Mouse (Mus musculus): ENCODE measurements around the gene Fars2. TPM values are rescaled to one million over a fixed set of nuclear protein-coding genes. Genes with fewer than 3 reads are reported as not detected.

Fars2 gene
- polyA plus RNA-seq, 1 experiment from 2014 or later, result 31.4 TPM

DNA sequence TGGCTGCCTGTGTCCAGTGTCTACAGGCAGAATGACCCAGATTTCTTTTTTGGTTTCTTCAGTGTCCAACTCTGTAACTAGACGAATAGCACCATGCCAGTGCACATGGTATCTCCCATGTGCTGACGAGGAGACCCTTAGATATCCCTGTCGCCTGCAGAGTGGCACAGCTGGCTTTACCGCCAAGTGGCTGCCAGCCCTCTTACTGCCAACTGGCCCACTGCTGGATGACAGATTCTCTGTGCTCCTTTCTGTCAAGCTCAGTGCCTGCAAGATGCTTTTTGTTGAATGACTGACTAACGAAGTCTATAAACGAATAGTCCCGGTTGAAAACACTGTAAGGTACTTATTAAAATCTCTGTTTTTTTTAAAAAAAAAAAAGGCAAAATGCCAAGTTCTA is 416.3 kb downstream of the Fars2 start:
- CTCF ChIA-PET, result no interaction called here
- in situ Hi-C loops (cut with MboI; ENCODE audit: low pct_unique_long_range_greater_than_20kb), result no loop called here
- ATAC-seq, result no peak
- TF ChIP-seq CTCF (IDR thresholded peaks at IDR 0.05), result no peak
- POLR2A ChIA-PET, result interaction anchor here (0.7 to 1.1 kb wide), 2 partner anchors 12 to 555 kb away, joined by 3 to 6 read pairs; no protein-coding TSS in a partner anchor
- H3K27me3 ChIP-seq, result no peaks in the 10 kb centered on the region
- DNase-seq (ENCODE audit: low read depth, low spot score), result no peak

DNA sequence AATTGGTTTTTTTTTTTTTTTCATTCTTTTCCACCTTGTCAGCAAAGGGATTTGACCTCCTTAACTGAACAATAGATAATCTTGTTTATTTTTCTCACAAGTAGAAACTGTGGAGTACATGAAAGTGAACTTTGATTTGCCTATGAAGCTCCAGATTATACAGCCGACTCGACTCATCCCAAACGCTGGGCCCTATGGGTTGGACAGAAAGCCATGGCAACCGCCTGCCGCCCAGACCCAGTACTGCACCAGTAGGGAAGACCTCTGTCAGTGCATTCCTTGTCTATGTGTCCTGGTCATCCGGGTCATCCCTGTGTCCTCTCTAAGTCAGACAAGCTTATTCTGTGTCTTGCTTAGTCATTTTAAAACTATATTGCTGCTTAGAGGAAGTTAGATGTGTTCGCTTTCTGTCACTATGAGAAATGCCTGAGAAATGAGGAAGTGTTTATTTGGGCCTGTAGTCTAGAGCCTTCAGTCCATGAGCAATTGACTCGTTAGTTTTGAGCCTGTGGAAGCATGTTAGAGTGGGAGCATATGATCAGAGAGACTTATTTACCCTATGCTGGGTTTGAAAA is 416.8 kb downstream of the Fars2 start:
- no peaks in the 10 kb centered on the region for H3K27me3 ChIP-seq
- no peak for TF ChIP-seq CTCF (IDR thresholded peaks at IDR 0.05)
- ChIA-PET POLR2A (interaction anchor here (0.7 to 1.1 kb wide), 4 partner anchors 12 to 555 kb away, joined by 3 to 6 read pairs (median 6); no protein-coding TSS in a partner anchor), CTCF (no interaction called here)
- ATAC-seq (no peak), DNase-seq (ENCODE audit: low read depth, low spot score) (no peak)
- in situ Hi-C loops (cut with MboI; ENCODE audit: low pct_unique_long_range_greater_than_20kb), result no loop called here

DNA sequence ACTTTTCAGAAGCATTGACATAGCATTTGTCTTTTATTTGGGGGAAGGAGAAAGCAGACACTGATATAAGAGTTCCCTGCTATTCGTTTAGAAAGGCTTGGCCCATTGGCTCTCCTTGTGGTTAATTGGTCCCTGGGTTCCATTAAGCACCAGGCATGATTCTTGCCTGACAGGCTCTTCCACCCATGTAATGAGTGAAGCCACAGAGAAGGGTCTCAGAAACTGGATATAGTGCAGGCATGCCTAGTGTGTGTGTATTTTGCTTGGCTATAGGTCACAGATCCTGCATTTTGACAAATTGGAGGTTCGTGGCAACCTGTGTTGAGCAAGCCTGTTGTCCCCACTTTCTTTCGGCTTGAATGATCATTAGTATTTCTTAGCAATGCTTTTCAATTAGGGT is 420.4 kb downstream of the Fars2 start:
- ATAC-seq, result no peak
- ChIA-PET POLR2A (no interaction called here), CTCF (interaction anchor here (1.9 kb wide), 1 partner anchor 11 kb away, joined by 4 read pairs; no protein-coding TSS in a partner anchor)
- in situ Hi-C loops (cut with MboI; ENCODE audit: low pct_unique_long_range_greater_than_20kb), result no loop called here
- no peaks in the 10 kb centered on the region for H3K27me3 ChIP-seq
- no peak for TF ChIP-seq CTCF (IDR thresholded peaks at IDR 0.05)
- no peak for DNase-seq (ENCODE audit: low read depth, low spot score)

DNA sequence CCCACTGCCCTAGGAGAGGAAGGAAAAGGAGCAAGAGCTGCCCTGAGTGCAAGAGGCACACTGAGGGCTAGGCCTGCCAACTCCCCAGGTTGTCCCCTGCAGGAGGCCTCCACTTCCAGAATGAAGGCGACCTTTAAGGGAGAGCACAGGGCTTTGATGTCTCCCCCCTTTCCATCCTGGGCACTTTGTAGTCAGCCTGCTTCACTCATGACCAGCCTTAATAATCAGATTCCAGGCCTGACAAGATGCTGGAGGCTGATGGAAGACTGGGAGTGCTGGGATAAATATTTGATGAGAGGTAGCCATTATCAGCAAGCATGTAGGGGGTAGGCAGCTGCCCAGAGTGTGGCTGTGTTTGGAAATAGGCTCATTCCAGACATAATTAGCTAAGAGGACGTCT is 421.2 kb downstream of the Fars2 start:
- no peak for ATAC-seq
- in situ Hi-C loops (cut with MboI; ENCODE audit: low pct_unique_long_range_greater_than_20kb), result no loop called here
- POLR2A ChIA-PET, result no interaction called here

DNA sequence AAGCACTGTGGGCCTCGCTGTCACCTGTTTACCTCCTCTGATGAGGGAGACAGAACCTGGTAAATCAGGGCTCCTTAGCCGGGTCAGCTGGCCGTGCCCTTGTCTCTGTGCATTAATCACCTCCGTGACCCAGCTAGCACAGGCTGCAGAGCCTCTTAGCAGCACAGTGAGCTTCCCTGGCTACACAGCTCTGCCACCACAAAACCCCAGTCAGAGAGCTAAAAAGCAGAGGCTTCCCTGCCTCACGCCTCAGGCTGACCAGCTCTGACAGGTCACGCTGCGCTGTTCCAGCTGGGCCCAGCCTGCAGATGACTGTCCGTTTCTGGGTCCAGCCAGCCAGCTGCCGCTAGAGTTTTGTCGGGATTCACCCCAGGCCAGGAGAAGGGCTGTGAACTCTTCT is 423.0 kb downstream of the Fars2 start:
- no peaks in the 10 kb centered on the region for H3K27me3 ChIP-seq
- TF ChIP-seq CTCF (IDR thresholded peaks at IDR 0.05), result no peak
- in situ Hi-C loops (cut with MboI; ENCODE audit: low pct_unique_long_range_greater_than_20kb), result no loop called here
- CTCF ChIA-PET, result no interaction called here
- ATAC-seq (no peak), DNase-seq (ENCODE audit: low read depth, low spot score) (no peak)
- POLR2A ChIA-PET, result no interaction called here

More for the DNA sequence above, 421.2 kb downstream of the Fars2 start:
- CTCF ChIA-PET, result interaction anchor here (1.9 kb wide), 1 partner anchor 10 kb away, joined by 4 read pairs; no protein-coding TSS in a partner anchor
- DNase-seq (ENCODE audit: low read depth, low spot score), result no peak
- TF ChIP-seq CTCF (IDR thresholded peaks at IDR 0.05), result no peak
- no peaks in the 10 kb centered on the region for H3K27me3 ChIP-seq

DNA sequence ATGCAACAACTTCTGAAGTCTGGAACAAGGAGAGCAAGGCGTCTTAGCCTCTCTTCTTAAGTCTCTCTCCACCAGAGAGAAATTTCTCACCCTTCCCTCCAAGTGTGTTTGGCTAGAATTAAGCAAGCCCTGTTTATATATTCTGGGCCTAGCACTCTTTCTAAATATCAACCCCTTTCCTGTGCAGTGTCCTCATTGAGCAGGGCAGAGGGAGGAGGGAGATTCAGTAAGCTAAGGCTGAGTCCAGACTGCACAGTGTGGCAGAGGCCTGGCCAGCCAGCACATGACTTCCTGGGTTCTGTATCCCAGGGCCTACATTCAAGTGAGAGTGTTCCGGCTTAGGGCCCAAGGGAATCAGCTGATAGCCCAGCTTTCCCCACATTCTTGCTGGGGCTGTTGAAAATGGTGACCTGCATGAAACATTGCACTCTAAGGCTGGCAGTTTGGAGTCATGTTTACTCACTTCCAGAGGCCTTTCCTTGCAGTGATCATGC is 424.1 kb downstream of the Fars2 start:
- in situ Hi-C loops (cut with MboI; ENCODE audit: low pct_unique_long_range_greater_than_20kb), result no loop called here
- no peak for DNase-seq (ENCODE audit: low read depth, low spot score)

DNA sequence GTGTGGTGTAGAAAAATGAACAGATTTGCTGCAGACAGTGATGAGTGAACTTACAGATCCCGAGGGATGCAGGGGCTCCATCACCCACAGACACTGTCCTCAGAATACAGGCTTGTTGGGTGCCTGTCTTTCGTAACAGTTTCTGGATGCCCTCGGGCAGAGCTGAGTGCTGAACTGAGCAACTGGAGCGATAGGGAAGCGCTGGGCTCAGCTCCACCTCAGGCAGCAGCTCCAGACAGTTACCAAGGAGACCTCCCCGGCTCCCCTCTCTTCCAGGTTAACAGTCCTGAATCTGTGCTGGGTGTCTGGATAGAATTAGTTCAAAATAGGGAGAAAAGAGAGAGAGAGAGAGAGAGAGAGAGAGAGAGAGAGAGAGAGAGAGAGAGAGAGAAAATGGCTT is 433.5 kb downstream of the Fars2 start:
- H3K27me3 ChIP-seq, result no peaks in the 10 kb centered on the region
- ATAC-seq (no peak), DNase-seq (ENCODE audit: low read depth, low spot score) (no peak)
- no peak for TF ChIP-seq CTCF (IDR thresholded peaks at IDR 0.05)
- POLR2A ChIA-PET, result no interaction called here
- CTCF ChIA-PET, result no interaction called here
- in situ Hi-C loops (cut with MboI; ENCODE audit: low pct_unique_long_range_greater_than_20kb), result no loop called here

More for the DNA sequence above, 424.1 kb downstream of the Fars2 start:
- ChIA-PET POLR2A (no interaction called here), CTCF (interaction anchor here (1.0 kb wide), 1 partner anchor 21 kb away, joined by 3 read pairs; no protein-coding TSS in a partner anchor)
- no peak for TF ChIP-seq CTCF (IDR thresholded peaks at IDR 0.05)
- ATAC-seq, result no peak
- H3K27me3 ChIP-seq, result no peaks in the 10 kb centered on the region

DNA sequence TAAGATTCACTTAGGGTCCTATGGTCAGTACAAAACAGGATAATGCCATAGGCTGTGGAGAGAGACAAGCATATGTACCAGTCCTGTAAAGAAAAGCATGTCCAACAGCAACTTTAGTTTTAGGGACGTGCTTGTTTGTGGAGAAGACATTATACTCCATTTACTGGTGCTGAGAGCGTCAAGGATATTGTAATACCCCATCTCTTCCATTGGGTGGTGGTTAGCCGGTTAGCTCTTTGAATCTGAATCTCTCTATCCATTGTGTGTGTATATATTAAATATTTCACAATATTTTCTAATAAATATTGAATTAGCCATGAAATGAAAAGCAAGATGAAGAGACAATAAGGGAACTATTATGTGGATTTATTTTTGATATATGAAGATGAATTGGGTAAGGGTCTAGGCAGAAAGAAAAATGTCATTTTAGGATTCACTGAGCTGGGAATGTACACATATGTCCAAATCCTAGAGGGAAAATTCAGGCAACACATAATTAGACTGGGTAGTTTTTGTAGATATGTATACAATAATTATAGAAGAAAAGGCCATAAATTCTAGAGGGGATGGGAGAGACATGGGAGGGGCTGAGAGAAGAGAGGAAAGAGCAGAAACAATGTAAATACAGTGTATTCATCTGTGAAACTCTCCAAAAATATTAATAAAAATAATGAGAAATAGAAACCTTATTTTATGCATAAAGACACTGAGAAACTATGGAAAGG is 435.5 kb downstream of the Fars2 start:
- no peak for ATAC-seq
- no peaks in the 10 kb centered on the region for H3K27me3 ChIP-seq
- in situ Hi-C loops (cut with MboI; ENCODE audit: low pct_unique_long_range_greater_than_20kb), result no loop called here
- ChIA-PET CTCF (no interaction called here), POLR2A (no interaction called here)
- no peak for TF ChIP-seq CTCF (IDR thresholded peaks at IDR 0.05)
- no peak for DNase-seq (ENCODE audit: low read depth, low spot score)

DNA sequence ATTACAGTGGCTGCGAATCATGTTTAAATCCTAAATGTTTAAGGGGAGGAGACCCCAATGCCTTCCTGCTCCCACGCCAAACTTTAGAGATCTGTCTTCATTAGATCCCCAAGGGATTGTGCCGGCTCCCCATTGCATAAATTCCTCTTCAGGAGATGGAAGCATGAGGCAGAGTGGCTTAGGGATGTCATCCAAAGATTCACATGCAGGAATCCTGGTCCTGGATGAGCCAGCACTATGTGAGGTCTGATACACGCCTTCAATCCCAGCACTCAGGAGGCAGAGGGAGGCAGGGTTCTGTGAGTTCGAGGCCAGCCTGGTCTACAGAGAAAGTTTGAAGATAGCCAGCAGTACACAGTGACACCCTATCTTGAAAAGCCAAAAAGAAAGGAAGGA is 436.0 kb downstream of the Fars2 start:
- ATAC-seq (no peak), DNase-seq (ENCODE audit: low read depth, low spot score) (no peak)
- in situ Hi-C loops (cut with MboI; ENCODE audit: low pct_unique_long_range_greater_than_20kb), result no loop called here
- ChIA-PET POLR2A (no interaction called here), CTCF (no interaction called here)
- TF ChIP-seq CTCF (IDR thresholded peaks at IDR 0.05), result no peak
- H3K27me3 ChIP-seq, result no peaks in the 10 kb centered on the region

DNA sequence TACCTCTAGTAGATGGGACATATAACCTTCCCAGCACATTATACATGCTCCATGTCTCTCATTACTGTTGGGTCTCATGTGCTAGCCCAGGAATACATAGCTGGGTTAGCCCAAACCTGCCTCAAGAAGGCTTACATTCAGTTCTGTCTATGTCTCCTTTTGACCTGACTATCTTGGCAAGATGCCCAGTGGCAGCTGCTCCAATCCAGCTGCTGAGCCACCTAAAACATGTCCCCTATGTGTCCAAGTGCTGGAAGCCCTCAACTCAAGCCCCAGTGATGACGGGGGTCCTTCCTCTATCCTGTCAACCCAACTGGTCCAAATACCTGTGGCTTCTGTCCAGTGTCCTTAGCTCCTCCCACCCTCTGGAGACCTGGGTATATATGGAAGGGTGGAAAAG is 437.5 kb downstream of the Fars2 start:
- in situ Hi-C loops (cut with MboI; ENCODE audit: low pct_unique_long_range_greater_than_20kb), result no loop called here
- DNase-seq (ENCODE audit: low read depth, low spot score), result no peak
- ATAC-seq, result no peak
- ChIA-PET CTCF (no interaction called here), POLR2A (no interaction called here)
- H3K27me3 ChIP-seq, result no peaks in the 10 kb centered on the region
- TF ChIP-seq CTCF (IDR thresholded peaks at IDR 0.05), result no peak

Measured in Patski (cell line).